ENCODE assay signal across 7 mouse cellular contexts in the genomic region with DNA sequence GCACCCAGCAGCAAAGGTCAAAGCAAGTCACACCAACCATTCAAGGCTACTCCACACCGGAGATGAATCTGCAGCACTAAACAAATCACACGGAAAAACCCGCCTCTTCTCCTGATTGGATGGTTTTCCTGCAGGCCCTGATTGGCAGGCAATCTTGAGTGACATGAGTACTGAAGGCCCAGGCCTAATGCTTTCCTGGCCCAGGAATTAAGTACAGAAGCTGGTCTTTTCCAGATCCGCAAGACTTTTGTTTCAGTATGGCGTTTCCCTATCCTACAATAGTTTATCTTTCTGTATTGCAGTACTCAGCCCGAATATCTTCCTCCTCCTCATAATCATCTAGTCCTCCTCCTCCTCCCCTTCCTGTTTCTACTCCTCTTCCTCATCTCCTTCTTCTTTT. TPM values are rescaled to one million over a fixed set of nuclear protein-coding genes. Genes with fewer than 3 reads are reported as not detected.
A peak's percentile ranks its signal among the peaks of the same experiment; 100 is the strongest.
DNase-seq lines count a peak whose midpoint lies in the region; ATAC-seq and TF ChIP-seq lines count a peak whose summit lies in the region.
"Not testable (repeated sequence)": the region's sequence is repeated elsewhere in the genome, so short reads cannot be mapped to it uniquely, and the experiment has no call there.

A gene (minus strand): TSS at position 101 of the 400 bp plus-strand sequence.

- not testable (repeated sequence) for H3K4me2 ChIP-seq in embryonic facial prominence, embryonic 13.5 days; forebrain, embryonic 16.5 days (ENCODE audit: low read length); hindbrain, embryonic 11.5 days (replicated peaks; ENCODE audit: low read depth, low read length); kidney, embryonic 15.5 days; lung, embryonic 14.5 days; neural tube, embryonic 11.5 days (ENCODE audit: low read depth)

- not testable (repeated sequence) for H3K27me3 ChIP-seq in embryonic facial prominence, embryonic 13.5 days; forebrain, embryonic 16.5 days (replicated peaks; ENCODE audit: control insufficient read depth, insufficient read depth, low read length); hindbrain, embryonic 11.5 days (ENCODE audit: control insufficient read depth, insufficient read depth, low read length); kidney, embryonic 15.5 days; lung, embryonic 14.5 days (ENCODE audit: insufficient read depth, low read length); neural tube, embryonic 11.5 days (ENCODE audit: control insufficient read depth, insufficient read depth, low read length)

- H3K9ac ChIP-seq in ES-E14 (ENCODE audit: insufficient read depth, low read depth, low read length, poor library complexity, severe bottlenecking); embryonic facial prominence, embryonic 13.5 days; forebrain, embryonic 16.5 days (replicated peaks; ENCODE audit: low read depth, low read length); hindbrain, embryonic 11.5 days (ENCODE audit: low read depth, low read length); kidney, embryonic 15.5 days; lung, embryonic 14.5 days; neural tube, embryonic 11.5 days (ENCODE audit: low read length): not testable (repeated sequence)

- in situ Hi-C loops in ES-E14 (cut with MboI; ENCODE audit: low sequenced_read_pairs in 2 of 2, unreplicated experiment in 2 of 2) = not testable (repeated sequence)

- not testable (repeated sequence) for H3K4me1 ChIP-seq in ES-E14 (ENCODE audit: control insufficient read depth in 2 of 2, insufficient read depth in 2 of 2, low read length in 2 of 2, poor library complexity in 1 of 2); embryonic facial prominence, embryonic 13.5 days; forebrain, embryonic 16.5 days (replicated peaks; ENCODE audit: control insufficient read depth, insufficient read depth, low read length); hindbrain, embryonic 11.5 days (replicated peaks; ENCODE audit: control insufficient read depth, insufficient read depth, low read length); kidney, embryonic 15.5 days; lung, embryonic 14.5 days (ENCODE audit: insufficient read depth); neural tube, embryonic 11.5 days (ENCODE audit: control insufficient read depth, insufficient read depth, low read length)

- H3K27ac ChIP-seq in ES-E14 (ENCODE audit: insufficient read depth, low read depth, low read length, poor library complexity, severe bottlenecking); embryonic facial prominence, embryonic 13.5 days; forebrain, embryonic 16.5 days (ENCODE audit: low read length); hindbrain, embryonic 11.5 days (ENCODE audit: low read depth, low read length); kidney, embryonic 15.5 days; lung, embryonic 14.5 days (ENCODE audit: low read depth); neural tube, embryonic 11.5 days (ENCODE audit: low read depth, low read length): not testable (repeated sequence)

- ATAC-seq in embryonic facial prominence, embryonic 13.5 days (ENCODE audit: insufficient number of reproducible peaks, insufficient read depth, low FRiP score, low TSS enrichment, low read depth); forebrain, embryonic 16.5 days; hindbrain, embryonic 11.5 days (ENCODE audit: low FRiP score); kidney, embryonic 15.5 days (replicated peaks; ENCODE audit: low FRiP score); lung, embryonic 14.5 days (ENCODE audit: insufficient read depth); neural tube, embryonic 11.5 days (ENCODE audit: insufficient read depth, low FRiP score, low TSS enrichment): not testable (repeated sequence)

- H3K36me3 ChIP-seq in ES-E14 (ENCODE audit: control insufficient read depth, insufficient read depth, low read length, poor library complexity, severe bottlenecking); embryonic facial prominence, embryonic 13.5 days; forebrain, embryonic 16.5 days (ENCODE audit: control insufficient read depth, insufficient read depth); hindbrain, embryonic 11.5 days (ENCODE audit: control insufficient read depth, insufficient read depth, low read length); kidney, embryonic 15.5 days; lung, embryonic 14.5 days (ENCODE audit: insufficient read depth); neural tube, embryonic 11.5 days (ENCODE audit: control insufficient read depth, insufficient read depth, low read length): not testable (repeated sequence)

- H3K4me3 ChIP-seq in ES-E14 (ENCODE audit: insufficient read depth in 1 of 2, low read depth in 1 of 2, low read length in 2 of 2, poor library complexity in 1 of 2, severe bottlenecking in 1 of 2) = peak within 1 kb of the TSS; percentile 16 to 44; a peak in 2 of 4 replicates
- not testable (repeated sequence) for H3K4me3 ChIP-seq in embryonic facial prominence, embryonic 13.5 days; forebrain, embryonic 16.5 days (replicated peaks; ENCODE audit: low read length); hindbrain, embryonic 11.5 days (ENCODE audit: low read depth, low read length); kidney, embryonic 15.5 days (replicated peaks); lung, embryonic 14.5 days (ENCODE audit: low read depth, low read length); neural tube, embryonic 11.5 days (ENCODE audit: low read depth, low read length)

- DNase-seq in ES-E14 (ENCODE audit: low read depth, low spot score); hindbrain, embryonic 11.5 days (ENCODE audit: low spot score); lung, embryonic 14.5 days; neural tube, embryonic 11.5 days (ENCODE audit: low spot score): not testable (repeated sequence)

- not testable (repeated sequence) for H3K9me3 ChIP-seq in ES-E14 (ENCODE audit: control insufficient read depth, insufficient read depth, low read depth, low read length); embryonic facial prominence, embryonic 13.5 days; forebrain, embryonic 16.5 days (ENCODE audit: control insufficient read depth, low read length); hindbrain, embryonic 11.5 days (ENCODE audit: control insufficient read depth, low read length); kidney, embryonic 15.5 days (replicated peaks); lung, embryonic 14.5 days (ENCODE audit: low read depth, low read length); neural tube, embryonic 11.5 days (ENCODE audit: control insufficient read depth, low read length)

- 83% methylated on average over 3 of the region's 6 CpGs for WGBS in embryonic facial prominence, embryonic 13.5 days
- 86% methylated on average over 3 of the region's 6 CpGs for WGBS in forebrain, embryonic 16.5 days
- WGBS in hindbrain, embryonic 11.5 days = 89% methylated on average over 3 of the region's 6 CpGs
- 97% methylated on average over 4 of the region's 6 CpGs for WGBS in kidney, embryonic 15.5 days
- WGBS in lung, embryonic 14.5 days = 73% methylated on average over 2 of the region's 6 CpGs
- 89% methylated on average over 3 of the region's 6 CpGs for WGBS in neural tube, embryonic 11.5 days

- TF ChIP-seq CTCF in lung, embryonic 14.5 days (IDR thresholded peaks at IDR 0.05; ENCODE audit: low read depth) = not testable (repeated sequence)

RNA-seq across cellular contexts. Expression of the gene that starts here (rescaled TPM):
- 8.6 and 9.5 TPM in 2 replicates for total RNA-seq in ES-E14 (2012; rRNA removed)
- 23.5 and 25.4 TPM in 2 replicates for polyA plus RNA-seq in embryonic facial prominence, embryonic 13.5 days (2015; fragmentation: Nextera tagmentation; extraction: Ambion mirVana)
- polyA plus RNA-seq in forebrain, embryonic 16.5 days (2015; fragmentation: Nextera tagmentation; extraction: Ambion mirVana) = 14.3 and 15.0 TPM in 2 replicates
- polyA plus RNA-seq in hindbrain, embryonic 11.5 days (2014; fragmentation: Nextera tagmentation; extraction: Ambion mirVana) = 18.7 and 24.1 TPM in 2 replicates
- polyA plus RNA-seq in kidney, embryonic 15.5 days (2015; fragmentation: Nextera tagmentation; extraction: Ambion mirVana) = 18.8 and 19.9 TPM in 2 replicates
- polyA plus RNA-seq in lung, embryonic 14.5 days (2014; fragmentation: Nextera tagmentation; extraction: Ambion mirVana) = 23.3 and 24.5 TPM in 2 replicates
- polyA plus RNA-seq in neural tube, embryonic 11.5 days (2014; fragmentation: Nextera tagmentation; extraction: Ambion mirVana) = 20.0 and 24.7 TPM in 2 replicates
